16 mouse cellular contexts compared by ENCODE assay signal in the genomic region with DNA sequence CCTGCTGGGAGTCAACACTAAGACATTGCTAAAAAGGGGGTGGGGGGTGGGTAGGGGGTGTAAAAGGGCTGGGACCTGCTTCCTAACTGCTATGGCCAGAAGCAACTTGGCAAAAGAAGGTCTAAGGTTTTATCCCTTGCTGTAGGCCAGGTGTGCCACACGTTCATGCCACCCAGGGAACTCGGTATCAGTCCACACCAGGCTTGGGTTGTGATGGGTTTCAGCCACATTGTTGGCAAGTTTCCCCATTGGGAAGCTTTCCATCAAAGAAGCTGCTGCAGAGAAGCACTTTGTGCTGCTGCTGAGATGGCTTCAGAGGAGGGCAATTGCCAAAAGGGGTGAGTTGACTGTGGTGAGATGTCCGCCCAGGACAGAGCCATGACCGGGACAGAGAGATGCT.
"Had no signal": no experiment of that assay in that cellular context is flagged by ENCODE, and none has a peak within 500 bp of the region (broad histone marks: within the 10 kb centered on the region; RNA-seq: fewer than 3 reads in every experiment).

No protein-coding gene starts in this region.

- H3K27me3 ChIP-seq: intestine, embryonic 15.5 days; limb, embryonic 15.5 days; liver, embryonic 12.5 days; megakaryocyte, embryonic 14.5 days; neural tube, embryonic 15.5 days had no signal

- H3K9me3 ChIP-seq: intestine, embryonic 15.5 days; limb, embryonic 15.5 days; liver, embryonic 12.5 days; megakaryocyte, embryonic 14.5 days; neural tube, embryonic 15.5 days had no signal

- H3K4me3 ChIP-seq: intestine, embryonic 15.5 days; limb, embryonic 15.5 days; liver, embryonic 12.5 days; megakaryocyte, embryonic 14.5 days; myocyte; neural tube, embryonic 15.5 days had no signal

- H3K4me2 ChIP-seq: intestine, embryonic 15.5 days; limb, embryonic 15.5 days; liver, embryonic 12.5 days; lung, embryonic 14.5 days; neural tube, embryonic 15.5 days had no signal

- H3K9ac ChIP-seq: intestine, embryonic 15.5 days; limb, embryonic 15.5 days; liver, embryonic 12.5 days; lung, embryonic 14.5 days; neural tube, embryonic 15.5 days had no signal

- ATAC-seq: intestine, embryonic 15.5 days; liver, embryonic 12.5 days had no signal

- DNase-seq: kidney, adult 8-10 months; kidney, postnatal 25 days; layer of hippocampus, postnatal 36 days; lung, embryonic 14.5 days; lung, postnatal 4 days; midbrain, embryonic 14.5 days; right cerebral cortex, adult 18-20 months; right cerebral cortex, postnatal 4 days; thymus, adult 18-20 months; thymus, postnatal 14 days had no signal

- H3K4me1 ChIP-seq: limb, embryonic 15.5 days; neural tube, embryonic 15.5 days had no signal

- H3K27ac ChIP-seq: intestine, embryonic 15.5 days; limb, embryonic 15.5 days; liver, embryonic 12.5 days; neural tube, embryonic 15.5 days had no signal
